25 mouse cellular contexts compared by ENCODE assay signal in genomic region chr10:117797684-117798083, GRCm38 (mm10). TPM values are rescaled to one million over a fixed set of nuclear protein-coding genes. Genes with fewer than 3 reads are reported as not detected.
A peak's percentile ranks its signal among the peaks of the same experiment; 100 is the strongest.
DNase-seq lines count a peak whose midpoint lies in the region; ATAC-seq and TF ChIP-seq lines count a peak whose summit lies in the region.
"Had no signal": no experiment of that assay in that cellular context is flagged by ENCODE, and none has a peak within 500 bp of the region (broad histone marks: within the 10 kb centered on the region; RNA-seq: fewer than 3 reads in every experiment).

No protein-coding gene starts in this region.

- no peaks in the 10 kb centered on the region for H3K36me3 ChIP-seq in heart, embryonic 10.5 days
- no peaks in the 10 kb centered on the region for H3K36me3 ChIP-seq in liver, embryonic 14.5 days (replicated peaks; ENCODE audit: control insufficient read depth, insufficient read depth, low read depth)
- H3K36me3 ChIP-seq: embryonic facial prominence, embryonic 12.5 days; forebrain, embryonic 12.5 days; heart, embryonic 13.5 days; limb, embryonic 15.5 days; midbrain, embryonic 15.5 days; neural tube, embryonic 12.5 days had no signal

- 67% methylated on average over 7 of the region's 7 CpGs for WGBS in heart, embryonic 10.5 days
- WGBS in liver, embryonic 14.5 days (ENCODE audit: insufficient replicate concordance): 53% methylated on average over 7 of the region's 7 CpGs

- H3K4me2 ChIP-seq in liver, embryonic 14.5 days (ENCODE audit: low read depth): no peak overlapping the region
- H3K4me2 ChIP-seq: embryonic facial prominence, embryonic 12.5 days; forebrain, embryonic 12.5 days; heart, embryonic 13.5 days; limb, embryonic 15.5 days; lung, embryonic 14.5 days; midbrain, embryonic 15.5 days; neural tube, embryonic 12.5 days had no signal

- intact Hi-C loops in gastrocnemius, postnatal 36 days (cut with DNase I): no loop called here

- H3K27ac ChIP-seq in heart, embryonic 10.5 days: no peak overlapping the region
- no peak overlapping the region for H3K27ac ChIP-seq in liver, embryonic 14.5 days
- H3K27ac ChIP-seq: embryonic facial prominence, embryonic 12.5 days; forebrain, embryonic 12.5 days; heart, embryonic 13.5 days; hindbrain, postnatal 0 days; limb, embryonic 15.5 days; midbrain, embryonic 15.5 days; neural tube, embryonic 12.5 days had no signal

- peak; percentile 67 for DNase-seq in heart, embryonic 10.5 days (ENCODE audit: low spot score)
- no peak for DNase-seq in heart, adult 9 months (ENCODE audit: low spot score in 2 of 2)
- peak; percentile 48 for DNase-seq in thymus, postnatal 14 days
- no peak for DNase-seq in thymus, postnatal 25 days
- DNase-seq in liver, embryonic 14.5 days (ENCODE audit: low read depth in 3 of 3, low spot score in 3 of 3): no peak
- no peak for DNase-seq in gastrocnemius, postnatal 36 days
- DNase-seq in left cerebral cortex, adult 9 months (ENCODE audit: low spot score in 2 of 2): no peak
- DNase-seq: adrenal gland, postnatal 10 days; cerebellum, adult 18-20 months; cerebellum, postnatal 25 days; gastrocnemius, postnatal 10 days; heart, adult 11 months; heart, postnatal 14 days; kidney, postnatal 4 days; layer of hippocampus, adult 9-11 months; lung, embryonic 14.5 days had no signal

- no peaks in the 10 kb centered on the region for H3K27me3 ChIP-seq in heart, embryonic 10.5 days (ENCODE audit: insufficient read depth, poor library complexity, severe bottlenecking)
- no peaks in the 10 kb centered on the region for H3K27me3 ChIP-seq in liver, embryonic 14.5 days (ENCODE audit: control insufficient read depth, insufficient read depth, low read length)
- H3K27me3 ChIP-seq: embryonic facial prominence, embryonic 12.5 days; forebrain, embryonic 12.5 days; heart, embryonic 13.5 days; limb, embryonic 15.5 days; megakaryocyte, embryonic 14.5 days; midbrain, embryonic 15.5 days; neural tube, embryonic 12.5 days had no signal

- TF ChIP-seq CTCF in liver, embryonic 14.5 days (IDR thresholded peaks at IDR 0.05; ENCODE audit: low read depth): 0 out of 2 replicates have a peak, but pooled peaks have one; percentile 1

- no peaks in the 10 kb centered on the region for H3K9me3 ChIP-seq in heart, embryonic 10.5 days
- no peaks in the 10 kb centered on the region for H3K9me3 ChIP-seq in liver, embryonic 14.5 days (ENCODE audit: control insufficient read depth, low read length)
- H3K9me3 ChIP-seq: embryonic facial prominence, embryonic 12.5 days; limb, embryonic 15.5 days; megakaryocyte, embryonic 14.5 days; midbrain, embryonic 15.5 days; neural tube, embryonic 12.5 days had no signal

- H3K9ac ChIP-seq in liver, embryonic 14.5 days (replicated peaks): no peak overlapping the region
- H3K9ac ChIP-seq: embryonic facial prominence, embryonic 12.5 days; forebrain, embryonic 12.5 days; heart, embryonic 13.5 days; limb, embryonic 15.5 days; lung, embryonic 14.5 days; midbrain, embryonic 15.5 days; neural tube, embryonic 12.5 days had no signal

- no peak for TF ChIP-seq EP300 in liver, embryonic 14.5 days (IDR thresholded peaks at IDR 0.05; ENCODE audit: low read depth)

- no peak overlapping the region for H3K4me3 ChIP-seq in heart, embryonic 10.5 days
- no peak overlapping the region for H3K4me3 ChIP-seq in liver, embryonic 14.5 days (ENCODE audit: insufficient read depth in 1 of 2, low read depth in 2 of 2, low read length in 2 of 2)
- H3K4me3 ChIP-seq: embryonic facial prominence, embryonic 12.5 days; forebrain, embryonic 12.5 days; heart, embryonic 13.5 days; limb, embryonic 15.5 days; megakaryocyte, embryonic 14.5 days; midbrain, embryonic 15.5 days; neural tube, embryonic 12.5 days had no signal

- no peak for ATAC-seq in liver, embryonic 14.5 days (ENCODE audit: insufficient read depth)
- ATAC-seq: hindbrain, postnatal 0 days; intestine, postnatal 0 days; midbrain, embryonic 15.5 days had no signal

- H3K4me1 ChIP-seq in heart, embryonic 10.5 days: peaks cover 7% of the 10 kb centered on the region; the same call in 1 of the 2 replicates
- peaks cover 7 to 8% of the 10 kb centered on the region in 2 experiments for H3K4me1 ChIP-seq in liver, embryonic 14.5 days (replicated peaks; ENCODE audit: control insufficient read depth in 2 of 2, insufficient read depth in 2 of 2, low read length in 1 of 2)
- H3K4me1 ChIP-seq: embryonic facial prominence, embryonic 12.5 days; forebrain, embryonic 12.5 days; limb, embryonic 15.5 days; neural tube, embryonic 12.5 days had no signal

RNA-seq across cellular contexts. Expression of gene Nup107, which starts 5.2 kb away (rescaled TPM):
- polyA plus RNA-seq in heart, embryonic 10.5 days (2016; fragmentation: Nextera tagmentation; extraction: Ambion mirVana): 75.0 and 84.0 TPM in 2 replicates
- polyA plus RNA-seq in liver, embryonic 14.5 days (2012; rRNA removed): 14.9 and 28.8 TPM in 2 replicates
- polyA plus RNA-seq in liver, embryonic 14.5 days (2014; fragmentation: Nextera tagmentation; extraction: Ambion mirVana): 45.0 and 46.8 TPM in 2 replicates
- 1 to 10 TPM; 4.3 to 5.5 TPM for total RNA-seq in gastrocnemius, postnatal 36 days (2021)

RNA-seq across cellular contexts. Expression of gene Rap1b, which starts 48.2 kb away (rescaled TPM):
- 132 and 170 TPM in 2 replicates for polyA plus RNA-seq in heart, embryonic 10.5 days (2016; fragmentation: Nextera tagmentation; extraction: Ambion mirVana)
- 31.0 and 46.7 TPM in 2 replicates for polyA plus RNA-seq in liver, embryonic 14.5 days (2012; rRNA removed)
- 101 and 108 TPM in 2 replicates for polyA plus RNA-seq in liver, embryonic 14.5 days (2014; fragmentation: Nextera tagmentation; extraction: Ambion mirVana)
- 10 to 100 TPM; 20.2 to 22.4 TPM for total RNA-seq in gastrocnemius, postnatal 36 days (2021)

RNA-seq across cellular contexts. Expression of gene Slc35e3, which starts 51.5 kb away (rescaled TPM):
- 10.5 and 14.9 TPM in 2 replicates for polyA plus RNA-seq in heart, embryonic 10.5 days (2016; fragmentation: Nextera tagmentation; extraction: Ambion mirVana)
- polyA plus RNA-seq in liver, embryonic 14.5 days (2012; rRNA removed): 1.7 TPM in 2 replicates
- polyA plus RNA-seq in liver, embryonic 14.5 days (2014; fragmentation: Nextera tagmentation; extraction: Ambion mirVana): 1.3 and 1.5 TPM in 2 replicates
- total RNA-seq in gastrocnemius, postnatal 36 days (2021): 1 to 10 TPM; 3.5 to 5.4 TPM

Comparison
In these comparisons a context has a peak if more than half of its experiments do, and no peak if none do; other contexts are left out.
1. DNase-seq: peak in heart, embryonic 10.5 days (single experiment) and thymus, postnatal 14 days (single experiment); none in heart, adult 9 months (0 of 2), thymus, postnatal 25 days (single experiment), liver, embryonic 14.5 days (0 of 3), gastrocnemius, postnatal 36 days (0 of 2) and left cerebral cortex, adult 9 months (0 of 2).